Mouse (Mus musculus) layer of hippocampus, postnatal 25 days (tissue): ENCODE results near the gene Gm14326. TPM values are rescaled to one million over a fixed set of nuclear protein-coding genes. Genes with fewer than 3 reads are reported as not detected.
A peak's percentile ranks its signal among the peaks of the same experiment; 100 is the strongest.
"Not testable (repeated sequence)": the region's sequence is repeated elsewhere in the genome, so short reads cannot be mapped to it uniquely, and the experiment has no call there.

Experiments
- DNase-seq, 2 experiments: peaks; one replicate each; pipeline ENCODE4 v3.0.0; 2022; ENCODE audit warnings: mixed read lengths in 2 of 2, low spot score in 1 of 2; ENCODE audit errors: extremely low spot score in 1 of 2
- total RNA-seq, 2 experiments: library from RNA; stranded (reverse); gene quantifications; 2 replicates each; pipeline ENCODE4 v1.2.3; 2021

Gene Gm14326
- total RNA-seq: 10 to 100 TPM; 54.2 to 59.1 TPM

- DNase-seq: peak; percentile 49 to 56
Observed at GRCm38 (mm10) chr2:177957145-177957544, at the start of gene Gm14326. Gene Gm14326, minus strand, starts transcription at chr2:177957297.

- DNase-seq: not testable (repeated sequence)
Observed at GRCm38 (mm10) chr2:177974814-177975213, 17.7 kb upstream of the Gm14326 start.

GRCm38 (mm10) chr2:177956734-177957133 is 363 bp downstream of the Gm14326 start:
- peak; percentile 16 to 27 for DNase-seq

GRCm38 (mm10) chr2:177925563-177926103 is 31.5 kb downstream of the Gm14326 start, which contains the start of gene Zfp972:
Gene Zfp972, minus strand, starts transcription at chr2:177925613.
- not testable (repeated sequence) for DNase-seq

GRCm38 (mm10) chr2:177903276-177903675 is 53.8 kb downstream of the Gm14326 start:
- not testable (repeated sequence) for DNase-seq

- DNase-seq: not testable (repeated sequence)
Observed at GRCm38 (mm10) chr2:177898171-177898570, 58.9 kb downstream of the Gm14326 start.

- not testable (repeated sequence) for DNase-seq
Observed at GRCm38 (mm10) chr2:177897046-177897578, 60.0 kb downstream of the Gm14326 start, which contains the start of gene Gm14327. Gene Gm14327, plus strand, starts transcription at chr2:177897096.

GRCm38 (mm10) chr2:177887743-177888142 is 69.4 kb downstream of the Gm14326 start:
- not testable (repeated sequence) for DNase-seq

Other genes starting within 250 kb of the Gm14326 start
- gene Gm14322, start 198.0 kb downstream of the Gm14326 start, total RNA-seq: 10 to 100 TPM; 33.0 to 39.9 TPM
- gene Gm14325, start 117.0 kb downstream of the Gm14326 start, total RNA-seq: 100 to 1,000 TPM; 119 to 132 TPM
- gene Gm14327, start 60.2 kb downstream of the Gm14326 start, total RNA-seq: 1 to 10 TPM; 6.4 to 7.5 TPM
- 1 to 10 TPM in 1 of 2 experiments, not detected in 1; 1.3 TPM for gene Zfp972, start 31.7 kb downstream of the Gm14326 start, total RNA-seq
- 10 to 100 TPM; 25.5 to 29.1 TPM for gene Zfp971, start 66.0 kb upstream of the Gm14326 start, total RNA-seq
- gene Zfp931, start 121.2 kb upstream of the Gm14326 start, total RNA-seq: 10 to 100 TPM; 26.5 to 27.4 TPM
- gene Phactr3, start 161.7 kb upstream of the Gm14326 start, total RNA-seq: 100 to 1,000 TPM; 148 TPM